Mouse (Mus musculus) thymus, postnatal 4 days (tissue): ENCODE data around the gene Gm42742.

Source experiments
- DNase-seq: peaks from one replicate; pipeline ENCODE4 v3.0.0; 2021

Gene Gm42742

GRCm38 (mm10) chr7:126999568-126999967 is 21.3 kb downstream of the Gm42742 start:
- no peak for DNase-seq

DNA sequence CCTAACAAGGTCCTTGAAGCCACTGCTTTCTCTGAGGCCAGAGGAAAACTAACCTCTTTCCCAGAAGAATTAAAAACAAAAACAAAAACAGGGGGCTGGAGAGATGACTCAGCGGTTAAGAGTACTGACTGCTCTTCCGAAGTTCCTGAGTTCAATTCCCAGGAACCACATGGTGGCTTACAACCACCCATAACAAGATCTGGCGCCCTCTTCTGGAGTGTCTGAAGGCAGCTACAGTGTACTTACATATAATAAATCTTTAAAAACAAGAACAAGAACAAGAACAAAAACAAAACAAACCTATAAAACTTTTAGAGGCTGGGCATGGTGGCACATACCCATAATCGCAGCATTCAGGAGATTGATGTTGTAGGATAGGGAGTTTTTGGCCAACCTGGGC is 24.4 kb downstream of the Gm42742 start:
- peak; percentile 57 for DNase-seq

- DNase-seq: peak; percentile 72
These were observed 32.1 kb downstream of the Gm42742 start for GRCm38 (mm10) chr7:126988816-126989215.

DNA sequence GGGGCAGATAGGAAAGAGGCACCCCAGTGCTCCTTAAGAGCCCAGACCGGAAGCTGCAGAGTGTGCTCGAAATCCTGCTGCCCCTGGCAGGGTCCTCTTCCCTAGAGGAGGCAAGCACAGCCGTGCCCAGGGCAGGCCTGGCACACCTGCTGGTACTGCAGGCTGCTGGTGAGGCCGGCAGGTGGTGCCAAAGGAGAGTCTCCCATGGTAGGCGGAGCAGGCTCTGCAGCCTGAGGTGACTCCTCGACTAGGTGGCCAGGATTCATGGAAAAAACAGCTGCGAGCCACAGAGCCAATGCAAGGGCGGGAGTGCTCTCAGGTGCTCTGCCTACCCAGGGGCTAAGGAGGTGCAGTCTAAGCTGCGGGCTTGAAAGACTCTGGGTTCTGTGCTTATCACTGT is 34.6 kb downstream of the Gm42742 start:
- DNase-seq: peak; percentile 71

DNA sequence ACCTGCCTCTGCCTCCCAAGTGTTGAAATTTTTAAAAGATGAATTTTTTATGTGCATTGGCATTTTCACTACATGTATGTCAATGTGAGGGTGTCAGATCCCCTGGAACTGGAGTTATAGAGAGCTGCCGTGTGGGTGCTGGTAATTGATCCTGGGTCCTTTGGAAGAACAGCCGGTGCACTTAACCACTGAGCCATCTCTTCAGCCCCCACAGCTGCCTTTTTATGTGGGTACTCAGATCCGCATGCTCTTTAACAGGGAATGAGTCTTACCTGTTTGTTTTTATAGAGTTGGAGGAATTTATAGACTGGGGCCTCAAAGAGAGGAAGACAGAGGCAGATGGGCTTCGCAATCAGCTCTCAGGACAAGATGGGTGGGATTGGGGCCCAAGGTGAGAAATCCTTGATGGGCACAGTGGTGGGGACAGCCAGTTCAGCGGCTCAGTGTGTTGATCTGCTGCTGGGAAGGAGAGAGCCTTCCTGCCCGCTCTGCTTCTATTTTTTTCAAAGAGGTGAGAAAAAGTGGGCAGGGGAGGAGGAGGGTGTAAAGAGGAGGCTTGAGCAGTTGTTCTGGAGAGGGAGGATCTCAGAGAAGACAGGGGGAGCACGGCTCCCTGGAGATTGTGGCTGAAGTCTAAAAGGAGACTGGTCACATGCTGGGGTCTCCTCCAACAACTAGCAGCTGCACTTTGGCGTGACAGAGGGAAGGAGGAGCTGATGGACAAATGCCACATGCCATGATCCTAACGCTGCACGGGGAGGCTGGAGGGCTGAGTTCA is 36.0 kb downstream of the Gm42742 start:
- no peak for DNase-seq

DNA sequence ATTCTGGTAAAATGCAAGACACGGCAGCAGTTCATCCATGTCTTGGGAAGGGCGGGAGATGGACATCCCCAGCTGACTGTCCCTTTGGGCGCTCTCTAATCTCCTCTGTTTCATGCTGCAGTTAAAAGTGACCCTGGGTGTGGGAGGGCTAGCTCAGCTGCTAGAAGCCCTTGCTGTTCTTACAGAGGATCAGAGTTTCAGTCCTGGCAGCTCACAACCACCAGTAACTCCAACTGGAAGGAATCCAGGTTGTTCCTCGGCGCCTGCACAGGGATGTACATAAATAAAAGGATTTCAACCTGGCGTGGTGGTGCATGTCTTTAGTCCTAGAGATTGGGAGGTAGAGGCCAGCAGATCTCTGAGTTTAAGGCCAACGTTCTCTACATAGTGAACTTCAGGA is 37.8 kb downstream of the Gm42742 start:
- DNase-seq: no peak

DNA sequence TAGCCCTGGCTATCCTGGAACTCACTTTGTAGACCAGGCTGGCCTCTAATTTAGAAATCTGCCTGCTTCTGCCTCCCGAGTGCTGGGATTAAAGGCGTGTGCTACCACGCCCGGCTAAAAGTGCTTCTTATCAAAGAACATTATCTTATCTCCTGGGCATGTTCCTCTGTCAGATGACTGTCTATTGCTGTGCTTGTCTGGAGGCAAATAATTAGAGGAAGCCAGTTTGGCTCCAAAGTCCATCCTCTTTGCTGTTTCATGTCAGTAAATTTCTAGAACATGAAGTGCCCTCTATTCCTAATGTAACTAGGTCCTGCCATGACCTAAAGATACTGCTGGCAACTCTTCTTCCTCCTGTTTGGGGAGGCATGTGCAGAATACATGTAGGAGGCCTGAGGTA is 38.8 kb downstream of the Gm42742 start:
- DNase-seq: no peak

DNA sequence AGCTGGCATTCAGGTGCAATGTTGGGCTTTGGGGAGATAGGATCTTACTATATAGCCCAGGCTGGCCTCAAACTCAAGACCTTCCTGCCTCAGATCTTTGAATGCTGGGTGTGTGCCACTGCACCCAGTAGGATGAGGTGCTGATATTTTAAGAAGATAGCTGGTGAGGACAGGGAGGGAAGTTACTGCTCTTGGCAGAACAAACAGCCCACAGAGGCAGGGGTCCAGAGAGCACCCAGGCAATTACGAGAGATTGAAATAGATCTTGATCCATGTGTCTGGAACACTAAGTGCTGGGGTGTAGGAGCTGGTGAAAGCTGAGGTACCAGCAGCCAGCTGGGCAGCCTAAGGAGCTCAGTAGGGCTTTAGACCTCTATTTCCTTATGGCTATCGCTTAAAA is 39.3 kb downstream of the Gm42742 start:
- DNase-seq: no peak

DNA sequence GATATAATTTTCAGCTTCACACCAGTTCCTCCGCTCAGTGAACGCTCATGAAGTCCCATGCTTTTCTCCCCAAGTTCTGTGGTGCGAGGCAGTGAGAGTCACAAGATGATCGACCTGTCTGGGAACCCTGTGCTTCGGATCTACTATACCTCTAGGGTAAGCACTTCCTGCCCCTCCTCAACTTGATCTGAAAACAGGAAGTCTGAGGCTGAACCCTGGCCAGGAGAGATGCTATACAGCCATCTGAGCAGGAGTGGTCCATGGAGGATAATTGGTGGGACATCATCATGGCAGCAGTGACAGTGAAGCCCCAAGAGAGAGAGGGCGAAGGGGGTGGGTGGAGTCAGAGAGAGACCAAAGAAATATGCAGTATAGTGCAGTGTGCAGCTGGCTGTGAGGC is 42.1 kb downstream of the Gm42742 start:
- no peak for DNase-seq

DNA sequence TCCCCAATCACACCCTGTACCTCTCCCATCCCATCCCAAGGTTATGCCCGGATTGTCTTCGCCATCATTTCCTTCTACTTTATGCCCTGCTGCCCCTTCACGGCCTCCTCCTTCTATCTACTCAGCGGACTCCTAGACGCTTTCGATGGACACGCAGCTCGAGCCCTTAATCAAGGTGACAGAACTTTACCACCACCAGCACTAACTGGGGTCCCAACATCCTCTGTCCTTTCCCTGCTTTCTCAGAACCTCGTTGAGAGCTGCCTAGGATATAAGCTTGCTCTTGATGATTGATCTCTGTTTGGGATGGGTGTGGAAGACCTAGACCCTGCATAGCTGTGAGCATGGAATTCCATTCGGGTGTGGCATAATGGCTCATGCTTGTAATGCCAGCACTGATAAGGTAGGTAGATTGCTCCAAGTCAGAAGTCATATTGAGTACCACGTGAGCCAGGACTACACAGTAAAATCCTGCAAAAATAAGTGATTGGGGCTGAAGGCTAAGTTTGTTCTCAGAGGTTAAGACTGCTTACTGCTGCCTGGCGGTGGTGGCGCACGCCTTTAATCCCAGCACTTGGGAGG is 43.9 kb downstream of the Gm42742 start:
- no peak for DNase-seq

DNA sequence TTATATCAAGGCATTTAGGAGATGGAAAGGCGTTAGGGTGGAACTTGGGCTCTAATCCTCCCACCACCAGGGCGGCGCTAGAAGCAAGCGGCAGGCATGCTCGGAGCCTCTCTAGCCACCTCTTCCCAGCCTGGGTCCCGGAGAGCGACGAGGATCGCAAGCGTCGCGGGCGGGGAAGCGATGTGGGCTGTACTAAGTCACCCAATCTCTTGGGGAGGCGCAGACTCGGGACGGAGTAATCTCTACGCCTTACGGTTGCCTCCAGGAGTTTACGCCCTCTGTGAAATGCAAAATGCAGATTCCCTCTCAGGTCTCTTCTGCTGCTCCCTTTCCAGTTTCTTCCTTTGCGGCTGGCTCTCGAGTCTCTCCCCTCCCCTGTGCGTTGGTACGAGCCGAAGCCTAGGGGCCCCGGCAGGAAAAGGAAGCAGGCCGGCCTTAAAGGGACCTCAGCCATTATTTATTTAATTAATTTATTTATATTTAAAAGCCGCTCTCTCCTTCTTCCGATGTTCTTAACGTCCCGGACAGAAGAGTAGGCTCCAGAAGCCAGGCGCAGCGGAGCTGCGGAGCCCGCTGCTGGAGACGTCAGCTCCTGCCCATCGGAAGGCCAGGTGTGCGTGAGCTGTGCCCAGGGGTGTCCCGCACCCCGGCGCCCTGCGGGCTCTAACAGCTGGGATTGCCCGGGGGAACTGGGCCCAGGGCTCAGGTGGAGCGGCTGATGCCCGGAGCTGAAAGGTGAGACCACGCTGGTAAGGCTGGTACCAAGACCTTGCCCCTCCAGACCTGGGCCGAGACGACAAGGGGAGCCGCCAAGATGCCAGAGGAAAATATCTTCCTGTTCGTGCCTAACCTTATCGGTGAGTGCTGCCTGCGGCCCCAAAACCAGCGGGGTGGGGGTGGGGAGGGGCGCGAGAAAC is 44.7 kb downstream of the Gm42742 start, which contains the start of gene Cdiptos:
Gene Cdiptos, minus strand, starts transcription at position 149 of the 917 bp plus-strand sequence.
- peak; percentile 99 for DNase-seq

- no peak for DNase-seq
These were observed 45.2 kb downstream of the Gm42742 start, which contains the start of gene Cdipt for GRCm38 (mm10) chr7:126975893-126975949. Gene Cdipt (plus strand): TSS chr7:126975914.

DNA sequence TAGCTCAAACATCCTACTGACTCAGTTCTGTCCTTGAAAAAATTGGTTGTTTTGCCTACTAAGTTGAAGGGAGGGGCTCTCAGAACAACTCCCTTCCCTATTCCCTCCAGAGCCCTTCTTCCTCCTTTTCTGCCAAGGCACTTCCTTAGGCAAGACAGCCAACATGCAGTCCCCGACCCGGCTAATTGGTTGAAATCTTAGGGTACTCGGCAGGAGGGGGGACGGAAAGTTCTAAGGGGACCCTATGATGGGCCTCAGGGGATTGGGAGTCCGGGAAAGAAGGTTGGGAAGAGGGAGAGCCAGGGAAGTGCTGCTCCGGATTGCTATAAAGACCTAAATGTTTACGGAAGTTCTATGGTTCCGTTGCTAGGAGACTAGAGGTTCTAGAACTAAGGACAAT is 45.4 kb downstream of the Gm42742 start:
- DNase-seq: no peak

- DNase-seq: no peak
These were observed 53.5 kb downstream of the Gm42742 start for GRCm38 (mm10) chr7:126967361-126967760.

- no peak for DNase-seq
These were observed 55.3 kb downstream of the Gm42742 start for GRCm38 (mm10) chr7:126965568-126965967.
